Mouse (Mus musculus) limb, embryonic 10.5 days (tissue): Measurements from ENCODE around the gene Rgs3. TPM values are rescaled to one million over a fixed set of nuclear protein-coding genes. Genes with fewer than 3 reads are reported as not detected.

ENCODE experiments used
- DNase-seq: peaks from one replicate; pipeline ENCODE4 v3.0.0-alpha.2; 2017; ENCODE audit warnings: low spot score
- H3K27ac ChIP-seq: fragments of 300-500 bp; sonication (generic); 2 replicates; pipeline ENCODE4 v1.5.1; 2016; ENCODE audit warnings: mild to moderate bottlenecking
- H3K27me3 ChIP-seq: fragments of 300-500 bp; sonication (generic); 2 replicates; pipeline ENCODE4 v1.6.1; 2016; ENCODE audit warnings: low read depth, mild to moderate bottlenecking; ENCODE audit not compliant: poor library complexity, severe bottlenecking
- H3K36me3 ChIP-seq: fragments of 300-500 bp; sonication (generic); 2 replicates; pipeline ENCODE4 v1.6.1; 2016; ENCODE audit warnings: mild to moderate bottlenecking, moderate library complexity
- H3K4me1 ChIP-seq: fragments of 300-500 bp; sonication (generic); 2 replicates; pipeline ENCODE4 v1.6.1; 2016
- H3K4me3 ChIP-seq: fragments of 300-500 bp; sonication (generic); 2 replicates; pipeline ENCODE4 v1.5.1; 2016; ENCODE audit warnings: mild to moderate bottlenecking, moderate library complexity
- H3K9me3 ChIP-seq: fragments of 300-500 bp; sonication (generic); replicated peaks from 2 replicates; pipeline ENCODE4 v1.6.1; 2016; ENCODE audit warnings: mild to moderate bottlenecking
- WGBS: fragments of 180-500 bp; shearing (Covaris S2); methylation state at CpG from one replicate; pipeline ENCODE4 v1.1.7; 2016; 5-methylcytosine and 5-hydroxymethylcytosine counted together
- polyA plus RNA-seq: library from polyadenylated mRNA; unstranded; fragments of >200 nt; fragmentation: Nextera tagmentation; extraction: Ambion mirVana; gene quantifications from 2 replicates; pipeline ENCODE4 v1.2.1, GENCODE M21; 2016

Rgs3 gene
- polyA plus RNA-seq, 1 experiment from 2014 or later = 38.2 TPM

- Histone ChIP-seq H3K4me3 (no peak overlapping the region), H3K27me3 (peaks cover 13% of the 10 kb centered on the region), H3K9me3 (no peaks in the 10 kb centered on the region), H3K4me1 (peaks cover 30% of the 10 kb centered on the region), H3K36me3 (no peaks in the 10 kb centered on the region), H3K27ac (peak overlapping the region; percentile 54)
- 76% methylated on average over 13 of the region's 13 CpGs for WGBS
- no peak for DNase-seq
These were observed 54.2 kb downstream of the Rgs3 start for GRCm38 (mm10) chr4:62613646-62614365.

GRCm38 (mm10) chr4:62617856-62618440 lies 58.3 kb downstream of the Rgs3 start:
- Histone ChIP-seq H3K27me3 (peaks cover 10% of the 10 kb centered on the region), H3K9me3 (no peaks in the 10 kb centered on the region), H3K4me1 (peaks cover 41% of the 10 kb centered on the region), H3K27ac (peak overlapping the region; percentile 15; the same call in 1 of the 2 replicates), H3K36me3 (no peaks in the 10 kb centered on the region), H3K4me3 (no peak overlapping the region)
- 79% methylated on average over 9 of the region's 9 CpGs for WGBS
- no peak for DNase-seq

- 51% methylated on average over 16 of the region's 16 CpGs for WGBS
- H3K4me3 ChIP-seq = no peak overlapping the region
- peaks cover 10% of the 10 kb centered on the region for H3K27me3 ChIP-seq
- no peak for DNase-seq
- peak overlapping the region; percentile 58 for H3K27ac ChIP-seq
- H3K9me3 ChIP-seq = no peaks in the 10 kb centered on the region
- peaks cover 41% of the 10 kb centered on the region for H3K4me1 ChIP-seq
- no peaks in the 10 kb centered on the region for H3K36me3 ChIP-seq
These were observed 59.8 kb downstream of the Rgs3 start for GRCm38 (mm10) chr4:62619232-62619964.

GRCm38 (mm10) chr4:62619965-62620244 lies 60.3 kb downstream of the Rgs3 start:
- no peaks in the 10 kb centered on the region for H3K9me3 ChIP-seq
- DNase-seq = no peak
- peak overlapping the region; percentile 58 for H3K27ac ChIP-seq
- WGBS = 91% methylated on average over 3 of the region's 3 CpGs
- peaks cover 10% of the 10 kb centered on the region for H3K27me3 ChIP-seq
- H3K4me3 ChIP-seq = no peak overlapping the region
- peaks cover 47% of the 10 kb centered on the region for H3K4me1 ChIP-seq
- H3K36me3 ChIP-seq = no peaks in the 10 kb centered on the region

GRCm38 (mm10) chr4:62621151-62621550 lies 61.5 kb downstream of the Rgs3 start:
- Histone ChIP-seq H3K36me3 (no peaks in the 10 kb centered on the region), H3K9me3 (no peaks in the 10 kb centered on the region), H3K27ac (peak overlapping the region; percentile 81), H3K27me3 (peaks cover 6% of the 10 kb centered on the region), H3K4me1 (peaks cover 59% of the 10 kb centered on the region), H3K4me3 (no peak overlapping the region)
- 81% methylated on average over 9 of the region's 9 CpGs for WGBS
- DNase-seq = no peak

GRCm38 (mm10) chr4:62621880-62622675 lies 62.4 kb downstream of the Rgs3 start:
- Histone ChIP-seq H3K36me3 (no peaks in the 10 kb centered on the region), H3K9me3 (no peaks in the 10 kb centered on the region), H3K4me3 (peak overlapping the region; percentile 6; the same call in 1 of the 2 replicates), H3K4me1 (peaks cover 68% of the 10 kb centered on the region), H3K27me3 (peaks cover 5% of the 10 kb centered on the region), H3K27ac (peak overlapping the region; percentile 81)
- WGBS = 67% methylated on average over 14 of the region's 14 CpGs
- DNase-seq = no peak

GRCm38 (mm10) chr4:62623251-62624015 lies 63.8 kb downstream of the Rgs3 start:
- H3K9me3 ChIP-seq = no peaks in the 10 kb centered on the region
- H3K27me3 ChIP-seq = no peaks in the 10 kb centered on the region
- H3K4me3 ChIP-seq = no peak overlapping the region
- WGBS = 75% methylated on average over 13 of the region's 13 CpGs
- H3K4me1 ChIP-seq = peaks cover 81% of the 10 kb centered on the region
- DNase-seq = no peak
- no peaks in the 10 kb centered on the region for H3K36me3 ChIP-seq
- H3K27ac ChIP-seq = peak overlapping the region; percentile 50

GRCm38 (mm10) chr4:62624679-62625450 lies 65.2 kb downstream of the Rgs3 start:
- H3K27me3 ChIP-seq = no peaks in the 10 kb centered on the region
- no peaks in the 10 kb centered on the region for H3K9me3 ChIP-seq
- H3K36me3 ChIP-seq = no peaks in the 10 kb centered on the region
- DNase-seq = peak; percentile 62
- peaks cover 82% of the 10 kb centered on the region for H3K4me1 ChIP-seq
- no peak overlapping the region for H3K4me3 ChIP-seq
- WGBS = 52% methylated on average over 15 of the region's 15 CpGs
- peak overlapping the region; percentile 87 for H3K27ac ChIP-seq

- Histone ChIP-seq H3K27ac (peak overlapping the region; percentile 87), H3K27me3 (no peaks in the 10 kb centered on the region), H3K36me3 (no peaks in the 10 kb centered on the region), H3K4me1 (peaks cover 88% of the 10 kb centered on the region), H3K4me3 (no peak overlapping the region), H3K9me3 (no peaks in the 10 kb centered on the region)
- WGBS = 80% methylated on average over 19 of the region's 19 CpGs
- DNase-seq = no peak
These were observed 65.9 kb downstream of the Rgs3 start for GRCm38 (mm10) chr4:62625451-62626061.

GRCm38 (mm10) chr4:62626228-62627026 lies 66.8 kb downstream of the Rgs3 start:
- peaks cover 93% of the 10 kb centered on the region for H3K4me1 ChIP-seq
- H3K27ac ChIP-seq = peak overlapping the region; percentile 87
- WGBS = 84% methylated on average over 15 of the region's 15 CpGs
- no peak overlapping the region for H3K4me3 ChIP-seq
- H3K9me3 ChIP-seq = no peaks in the 10 kb centered on the region
- no peak for DNase-seq
- H3K36me3 ChIP-seq = no peaks in the 10 kb centered on the region
- no peaks in the 10 kb centered on the region for H3K27me3 ChIP-seq

- H3K36me3 ChIP-seq = no peaks in the 10 kb centered on the region
- H3K4me3 ChIP-seq = no peak overlapping the region
- H3K4me1 ChIP-seq = peaks cover 86% of the 10 kb centered on the region
- H3K9me3 ChIP-seq = no peaks in the 10 kb centered on the region
- 68% methylated on average over 4 of the region's 4 CpGs for WGBS
- DNase-seq = no peak
- peak overlapping the region; percentile 87 for H3K27ac ChIP-seq
- H3K27me3 ChIP-seq = no peaks in the 10 kb centered on the region
These were observed 67.7 kb downstream of the Rgs3 start for GRCm38 (mm10) chr4:62627331-62627730.
